Mouse (Mus musculus) spleen, adult 12 weeks (tissue): ENCODE results near the gene Nanos1.

Experiments
- DNase-seq: peaks from one replicate; pipeline ENCODE4 v3.0.0; 2022; ENCODE audit warnings: low spot score

Gene Nanos1

GRCm38 (mm10) chr19:60788214-60788960 lies 32.6 kb downstream of the Nanos1 start:
- DNase-seq: no peak

- no peak for DNase-seq
These were observed 33.7 kb downstream of the Nanos1 start for GRCm38 (mm10) chr19:60789452-60789851.

- DNase-seq: peak; percentile 54
These were observed 34.2 kb downstream of the Nanos1 start for GRCm38 (mm10) chr19:60789919-60790506.

GRCm38 (mm10) chr19:60790551-60791161 lies 34.9 kb downstream of the Nanos1 start, which contains the start of gene Eif3a:
Eif3a (minus strand) TSS chr19:60790658.
- DNase-seq: peak; percentile 92

GRCm38 (mm10) chr19:60791164-60791563 lies 35.4 kb downstream of the Nanos1 start:
- no peak for DNase-seq

GRCm38 (mm10) chr19:60793170-60793707 lies 37.5 kb downstream of the Nanos1 start:
- DNase-seq: no peak

- DNase-seq: no peak
These were observed 39.5 kb downstream of the Nanos1 start for GRCm38 (mm10) chr19:60795244-60795643.

- no peak for DNase-seq
These were observed 41.6 kb downstream of the Nanos1 start for GRCm38 (mm10) chr19:60797415-60797814.

- DNase-seq: no peak
These were observed 44.2 kb downstream of the Nanos1 start for GRCm38 (mm10) chr19:60799867-60800569.

GRCm38 (mm10) chr19:60804903-60805302 lies 49.1 kb downstream of the Nanos1 start:
- no peak for DNase-seq
